Mouse (Mus musculus): ENCODE measurements around the gene Msmp.

GRCm38 (mm10) chr4:43555926-43556325, 28.4 kb downstream of the Msmp start:
- no peak for TF ChIP-seq CTCF (IDR thresholded peaks at IDR 0.05; ENCODE audit: low read depth, low read length)
- TF ChIP-seq POLR2A (IDR thresholded peaks at IDR 0.05; ENCODE audit: borderline replicate concordance, low read depth, low read length) = no peak
